In genomic region chr9:114727315-114727714, GRCm38 (mm10) we compare ENCODE assay signal across 8 mouse cellular contexts. TPM values are rescaled to one million over a fixed set of nuclear protein-coding genes. Genes with fewer than 3 reads are reported as not detected.
DNase-seq lines count a peak whose midpoint lies in the region; ATAC-seq and TF ChIP-seq lines count a peak whose summit lies in the region.

No protein-coding gene starts in this region.

- DNase-seq in heart, adult 8-10 months (ENCODE audit: low spot score), result peak; percentile 48
- DNase-seq in heart, adult 11 months, result no peak
- DNase-seq in thymus, postnatal 14 days, result peak; percentile 25
- DNase-seq in thymus, postnatal 10 days (ENCODE audit: low spot score in 2 of 2), result no peak
- DNase-seq in embryo, embryonic 10.5 days (ENCODE audit: low spot score), result peak; percentile 87
- peak; percentile 87 for DNase-seq in lung, embryonic 14.5 days
- DNase-seq in urinary bladder, postnatal 14 days (ENCODE audit: low spot score), result no peak
- no peak for DNase-seq in spleen, adult 18-20 months

- no peak for ATAC-seq in lung, embryonic 14.5 days (ENCODE audit: insufficient read depth)

- no peak overlapping the region for H3K4me3 ChIP-seq in lung, embryonic 14.5 days (ENCODE audit: low read depth, low read length)

- 3% methylated on average over 3 of the region's 3 CpGs for WGBS in lung, embryonic 14.5 days

- no peaks in the 10 kb centered on the region for H3K27me3 ChIP-seq in lung, embryonic 14.5 days (ENCODE audit: insufficient read depth, low read length)

- peak; percentile 89 for TF ChIP-seq CTCF in lung, embryonic 14.5 days (IDR thresholded peaks at IDR 0.05; ENCODE audit: low read depth)

- no peak overlapping the region for H3K9ac ChIP-seq in lung, embryonic 14.5 days

- no peak overlapping the region for H3K27ac ChIP-seq in lung, embryonic 14.5 days (ENCODE audit: low read depth)

- no peaks in the 10 kb centered on the region for H3K9me3 ChIP-seq in lung, embryonic 14.5 days (ENCODE audit: low read depth, low read length)

- H3K4me2 ChIP-seq in lung, embryonic 14.5 days, result no peak overlapping the region

- H3K36me3 ChIP-seq in lung, embryonic 14.5 days (ENCODE audit: insufficient read depth), result peaks cover 27% of the 10 kb centered on the region; the same call in 1 of the 2 replicates

- peaks cover 6% of the 10 kb centered on the region for H3K4me1 ChIP-seq in lung, embryonic 14.5 days (ENCODE audit: insufficient read depth)

RNA-seq across cellular contexts. Expression of gene Cmtm6, which starts 3.6 kb away (rescaled TPM):
- total RNA-seq in heart, adult 8-10 months (2022), result 10 to 100 TPM; 16.1 to 23.8 (median 19.3) TPM
- polyA plus RNA-seq in lung, embryonic 14.5 days (2014; fragmentation: Nextera tagmentation; extraction: Ambion mirVana), result 57.4 and 57.7 TPM in 2 replicates

RNA-seq across cellular contexts. Expression of gene Dync1li1, which starts 38.7 kb away (rescaled TPM):
- 10 to 100 TPM; 57.3 to 70.2 (median 66.2) TPM for total RNA-seq in heart, adult 8-10 months (2022)
- polyA plus RNA-seq in lung, embryonic 14.5 days (2014; fragmentation: Nextera tagmentation; extraction: Ambion mirVana), result 49.9 and 51.1 TPM in 2 replicates

RNA-seq across cellular contexts. Expression of gene Cmtm7, which starts 54.3 kb away (rescaled TPM):
- total RNA-seq in heart, adult 8-10 months (2022), result 10 to 100 TPM; 10.5 to 16.6 (median 12.6) TPM
- polyA plus RNA-seq in lung, embryonic 14.5 days (2014; fragmentation: Nextera tagmentation; extraction: Ambion mirVana), result 81.7 and 93.0 TPM in 2 replicates

Comparison
In these comparisons a context has a peak if more than half of its experiments do, and no peak if none do; other contexts are left out.
1. DNase-seq: peak in heart, adult 8-10 months (single experiment), thymus, postnatal 14 days (single experiment), embryo, embryonic 10.5 days (single experiment) and lung, embryonic 14.5 days (single experiment); none in heart, adult 11 months (single experiment), thymus, postnatal 10 days (0 of 2), urinary bladder, postnatal 14 days (single experiment) and spleen, adult 18-20 months (0 of 2).